Mouse (Mus musculus): ENCODE measurements around the gene Kifc3. TPM values are rescaled to one million over a fixed set of nuclear protein-coding genes. Genes with fewer than 3 reads are reported as not detected.

Kifc3 gene
- total and polyA plus RNA-seq, 2 experiments from 2014 or later = 20.6 to 59.0 TPM

GRCm38 (mm10) chr8:95226251-95227150 is 23.9 kb upstream of the Kifc3 start:
- Histone ChIP-seq H3K4me3 (ENCODE audit: low read depth, low read length) (no peak overlapping the region), H3K27me3 (ENCODE audit: control insufficient read depth, insufficient read depth, low read length) (no peaks in the 10 kb centered on the region), H3K9me3 (replicated peaks; ENCODE audit: control insufficient read depth, low read length) (no peaks in the 10 kb centered on the region), H3K4me1 (ENCODE audit: control insufficient read depth, insufficient read depth) (peaks cover 12% of the 10 kb centered on the region), H3K4me2 (ENCODE audit: low read depth, low read length) (no peak overlapping the region), H3K9ac (replicated peaks; ENCODE audit: low read depth, low read length) (no peak overlapping the region), H3K36me3 (replicated peaks; ENCODE audit: control insufficient read depth, insufficient read depth, low read length) (no peaks in the 10 kb centered on the region), H3K27ac (ENCODE audit: low read depth) (peak overlapping the region; percentile 46)
- no peak for TF ChIP-seq EP300 (IDR thresholded peaks at IDR 0.05; ENCODE audit: low read depth)
- no peak for TF ChIP-seq CTCF (IDR thresholded peaks at IDR 0.05; ENCODE audit: low read depth)
- DNase-seq (ENCODE audit: low spot score) (no peak), ATAC-seq (ENCODE audit: insufficient read depth, low read depth) (no peak)
- WGBS = 22% methylated on average over 7 of the region's 7 CpGs

- H3K27ac ChIP-seq (ENCODE audit: low read depth) = no peak overlapping the region
- H3K36me3 ChIP-seq (replicated peaks; ENCODE audit: control insufficient read depth, insufficient read depth, low read length) = no peaks in the 10 kb centered on the region
- H3K9me3 ChIP-seq (replicated peaks; ENCODE audit: control insufficient read depth, low read length) = no peaks in the 10 kb centered on the region
- ATAC-seq (ENCODE audit: insufficient read depth, low read depth) (no peak), DNase-seq (ENCODE audit: low spot score) (no peak)
- H3K9ac ChIP-seq (replicated peaks; ENCODE audit: low read depth, low read length) = no peak overlapping the region
- peaks cover 19% of the 10 kb centered on the region for H3K4me1 ChIP-seq (ENCODE audit: control insufficient read depth, insufficient read depth)
- TF ChIP-seq EP300 (IDR thresholded peaks at IDR 0.05; ENCODE audit: low read depth) (no peak), CTCF (IDR thresholded peaks at IDR 0.05; ENCODE audit: low read depth) (no peak)
- no peaks in the 10 kb centered on the region for H3K27me3 ChIP-seq (ENCODE audit: control insufficient read depth, insufficient read depth, low read length)
- WGBS = 92% methylated on average over 5 of the region's 5 CpGs
- H3K4me2 ChIP-seq (ENCODE audit: low read depth, low read length) = no peak overlapping the region
- H3K4me3 ChIP-seq (ENCODE audit: low read depth, low read length) = no peak overlapping the region
Measured at GRCm38 (mm10) chr8:95223969-95224368, 21.4 kb upstream of the Kifc3 start.

- Histone ChIP-seq H3K9me3 (replicated peaks; ENCODE audit: control insufficient read depth, low read length) (no peaks in the 10 kb centered on the region), H3K4me2 (ENCODE audit: low read depth, low read length) (no peak overlapping the region), H3K4me1 (ENCODE audit: control insufficient read depth, insufficient read depth) (peaks cover 9% of the 10 kb centered on the region; the same call in 1 of the 2 replicates), H3K27me3 (ENCODE audit: control insufficient read depth, insufficient read depth, low read length) (no peaks in the 10 kb centered on the region), H3K9ac (replicated peaks; ENCODE audit: low read depth, low read length) (no peak overlapping the region), H3K4me3 (ENCODE audit: low read depth, low read length) (no peak overlapping the region), H3K36me3 (replicated peaks; ENCODE audit: control insufficient read depth, insufficient read depth, low read length) (no peaks in the 10 kb centered on the region), H3K27ac (ENCODE audit: low read depth) (no peak overlapping the region)
- 22% methylated on average over 2 of the region's 2 CpGs for WGBS
- ATAC-seq (ENCODE audit: insufficient read depth, low read depth) = no peak
- no peak for TF ChIP-seq CTCF (IDR thresholded peaks at IDR 0.05; ENCODE audit: low read depth)
- TF ChIP-seq EP300 (IDR thresholded peaks at IDR 0.05; ENCODE audit: low read depth) = no peak
- no peak for DNase-seq (ENCODE audit: low spot score)
Measured at GRCm38 (mm10) chr8:95221045-95221444, 18.4 kb upstream of the Kifc3 start.

- DNase-seq (ENCODE audit: low spot score) = no peak
- no peak overlapping the region for H3K9ac ChIP-seq (replicated peaks; ENCODE audit: low read depth, low read length)
- H3K4me1 ChIP-seq (ENCODE audit: control insufficient read depth, insufficient read depth) = peaks cover 6% of the 10 kb centered on the region; the same call in 1 of the 2 replicates
- H3K9me3 ChIP-seq (replicated peaks; ENCODE audit: control insufficient read depth, low read length) = no peaks in the 10 kb centered on the region
- no peaks in the 10 kb centered on the region for H3K36me3 ChIP-seq (replicated peaks; ENCODE audit: control insufficient read depth, insufficient read depth, low read length)
- H3K4me3 ChIP-seq (ENCODE audit: low read depth, low read length) = no peak overlapping the region
- ATAC-seq (ENCODE audit: insufficient read depth, low read depth) = no peak
- no peak overlapping the region for H3K4me2 ChIP-seq (ENCODE audit: low read depth, low read length)
- TF ChIP-seq EP300 (IDR thresholded peaks at IDR 0.05; ENCODE audit: low read depth) = no peak
- TF ChIP-seq CTCF (IDR thresholded peaks at IDR 0.05; ENCODE audit: low read depth) = no peak
- H3K27ac ChIP-seq (ENCODE audit: low read depth) = no peak overlapping the region
- H3K27me3 ChIP-seq (ENCODE audit: control insufficient read depth, insufficient read depth, low read length) = no peaks in the 10 kb centered on the region
- WGBS = 44% methylated on average over 7 of the region's 7 CpGs
Measured at GRCm38 (mm10) chr8:95220571-95220998, 18.0 kb upstream of the Kifc3 start.

GRCm38 (mm10) chr8:95219623-95220022 is 17.0 kb upstream of the Kifc3 start:
- H3K4me1 ChIP-seq (ENCODE audit: control insufficient read depth, insufficient read depth) = peaks cover 6% of the 10 kb centered on the region; the same call in 1 of the 2 replicates
- no peak overlapping the region for H3K9ac ChIP-seq (replicated peaks; ENCODE audit: low read depth, low read length)
- H3K36me3 ChIP-seq (replicated peaks; ENCODE audit: control insufficient read depth, insufficient read depth, low read length) = no peaks in the 10 kb centered on the region
- no peak overlapping the region for H3K4me3 ChIP-seq (ENCODE audit: low read depth, low read length)
- H3K4me2 ChIP-seq (ENCODE audit: low read depth, low read length) = no peak overlapping the region
- H3K27ac ChIP-seq (ENCODE audit: low read depth) = no peak overlapping the region
- no peak for DNase-seq (ENCODE audit: low spot score)
- ATAC-seq (ENCODE audit: insufficient read depth, low read depth) = no peak
- no peaks in the 10 kb centered on the region for H3K27me3 ChIP-seq (ENCODE audit: control insufficient read depth, insufficient read depth, low read length)
- WGBS = 90% methylated on average over 8 of the region's 8 CpGs
- no peaks in the 10 kb centered on the region for H3K9me3 ChIP-seq (replicated peaks; ENCODE audit: control insufficient read depth, low read length)
- no peak for TF ChIP-seq EP300 (IDR thresholded peaks at IDR 0.05; ENCODE audit: low read depth)
- peak; percentile 21 for TF ChIP-seq CTCF (IDR thresholded peaks at IDR 0.05; ENCODE audit: low read depth)

Data from heart, postnatal 0 days (tissue).